Mouse (Mus musculus) brain, embryonic 14.5 days (tissue): ENCODE results near the gene Olfr1411.

Experiments used
- CTCF ChIP-seq: fragments of 200-500 bp; IDR thresholded peaks from 2 replicates; pipeline ENCODE4 v1.5.1; 2012; ENCODE audit warnings: inconsistent platforms, mild to moderate bottlenecking, moderate library complexity, borderline replicate concordance; ENCODE audit not compliant: insufficient read depth, insufficient read length; ENCODE audit errors: extremely low read depth
- POLR2A ChIP-seq: fragments of 200-500 bp; IDR thresholded peaks from 2 replicates; pipeline ENCODE4 v1.6.1; 2012; ENCODE audit warnings: mild to moderate bottlenecking, inconsistent platforms, borderline replicate concordance; ENCODE audit not compliant: poor library complexity, insufficient read depth, insufficient read length, severe bottlenecking; ENCODE audit errors: extremely low read depth

DNA sequence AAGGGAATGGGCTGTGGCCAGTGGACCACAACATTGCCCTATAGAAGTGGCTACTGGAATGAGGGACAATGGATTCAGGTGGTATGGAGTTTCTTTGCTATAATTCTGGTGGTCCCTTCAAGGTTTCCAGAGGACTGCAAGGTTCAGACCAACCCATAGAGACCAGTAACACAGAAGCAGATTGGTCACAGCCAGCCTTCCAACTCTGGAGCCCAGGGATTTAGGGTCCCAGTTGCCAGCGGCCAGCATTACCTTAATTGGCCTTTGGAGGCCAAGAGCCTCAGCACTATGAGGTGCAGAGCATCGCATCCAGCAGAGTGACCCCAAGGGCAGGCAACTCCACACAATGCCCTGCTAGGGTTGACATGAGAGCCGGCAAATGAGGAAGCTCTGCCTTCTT, 23.2 kb upstream of the Olfr1411 start, which contains the start of gene Olfr1413:
- TF ChIP-seq CTCF (no peak), POLR2A (no peak)
